Mouse (Mus musculus) hindbrain, embryonic 10.5 days (tissue): ENCODE results near the gene Ap3b1. TPM values are rescaled to one million over a fixed set of nuclear protein-coding genes. Genes with fewer than 3 reads are reported as not detected.
"Not testable (repeated sequence)": the region's sequence is repeated elsewhere in the genome, so short reads cannot be mapped to it uniquely, and the experiment has no call there.

ENCODE experiments used
- DNase-seq: peaks from one replicate; pipeline ENCODE4 v3.0.0-alpha.2; 2017; ENCODE audit warnings: low spot score
- H3K27ac ChIP-seq: fragments of 300-500 bp; sonication (generic); 2 replicates; pipeline ENCODE4 v1.5.1; 2016; ENCODE audit warnings: mild to moderate bottlenecking, moderate library complexity
- H3K27me3 ChIP-seq: fragments of 300-500 bp; sonication (generic); 2 replicates; pipeline ENCODE4 v1.6.1; 2016; ENCODE audit warnings: mild to moderate bottlenecking; ENCODE audit not compliant: poor library complexity, insufficient read depth, severe bottlenecking
- H3K36me3 ChIP-seq: fragments of 300-500 bp; sonication (generic); 2 replicates; pipeline ENCODE4 v1.6.1; 2016; ENCODE audit warnings: mild to moderate bottlenecking, moderate library complexity
- H3K4me1 ChIP-seq: fragments of 300-500 bp; sonication (generic); replicated peaks from 2 replicates; pipeline ENCODE4 v1.6.1; 2016; ENCODE audit warnings: mild to moderate bottlenecking
- H3K4me3 ChIP-seq: fragments of 300-500 bp; sonication (generic); 2 replicates; pipeline ENCODE4 v1.5.1; 2016; ENCODE audit warnings: mild to moderate bottlenecking, moderate library complexity
- H3K9me3 ChIP-seq: fragments of 300-500 bp; sonication (generic); 2 replicates; pipeline ENCODE4 v1.6.1; 2016; ENCODE audit warnings: mild to moderate bottlenecking, moderate library complexity
- WGBS: fragments of 180-500 bp; shearing (Covaris S2); methylation state at CpG from one replicate; pipeline ENCODE4 v1.1.7; 2016; 5-methylcytosine and 5-hydroxymethylcytosine counted together
- polyA plus RNA-seq: library from polyadenylated mRNA; unstranded; fragments of >200 nt; fragmentation: Nextera tagmentation; extraction: Ambion mirVana; gene quantifications from 2 replicates; pipeline ENCODE4 v1.2.1, GENCODE M21; 2016

The Ap3b1 gene
- polyA plus RNA-seq, 1 experiment from 2014 or later, result 32.7 TPM

- peaks cover 3% of the 10 kb centered on the region; the same call in 1 of the 2 replicates for H3K36me3 ChIP-seq
- H3K4me3 ChIP-seq, result peak overlapping the region; percentile 83
- H3K27me3 ChIP-seq, result no peaks in the 10 kb centered on the region
- peaks cover 25% of the 10 kb centered on the region for H3K4me1 ChIP-seq
- 2% methylated on average over 9 of the region's 9 CpGs for WGBS
- peak overlapping the region; percentile 94 for H3K27ac ChIP-seq
- no peak for DNase-seq
- H3K9me3 ChIP-seq, result no peaks in the 10 kb centered on the region
Measured at GRCm38 (mm10) chr13:94358101-94358400, 709 bp upstream of the Ap3b1 start.

GRCm38 (mm10) chr13:94359282-94359920 is 641 bp downstream of the Ap3b1 start:
- Histone ChIP-seq H3K27ac (peak overlapping the region; percentile 94), H3K4me1 (peaks cover 25% of the 10 kb centered on the region), H3K9me3 (no peaks in the 10 kb centered on the region), H3K27me3 (no peaks in the 10 kb centered on the region), H3K4me3 (peak overlapping the region; percentile 83), H3K36me3 (peaks cover 7% of the 10 kb centered on the region; the same call in 1 of the 2 replicates)
- no peak for DNase-seq
- 18% methylated on average over 25 of the region's 25 CpGs for WGBS

GRCm38 (mm10) chr13:94361013-94361580 is 2.3 kb downstream of the Ap3b1 start:
- H3K27me3 ChIP-seq, H3K27ac ChIP-seq, H3K9me3 ChIP-seq, H3K4me3 ChIP-seq, DNase-seq: not testable (repeated sequence)
- 94% methylated on average over 10 of the region's 10 CpGs for WGBS
- Histone ChIP-seq H3K36me3 (peaks cover 12% of the 10 kb centered on the region; the same call in 1 of the 2 replicates), H3K4me1 (peaks cover 25% of the 10 kb centered on the region)

GRCm38 (mm10) chr13:94364336-94364735 is 5.6 kb downstream of the Ap3b1 start:
- 89% methylated on average over 2 of the region's 2 CpGs for WGBS
- DNase-seq, result no peak
- H3K27ac ChIP-seq, result no peak overlapping the region
- no peaks in the 10 kb centered on the region for H3K9me3 ChIP-seq
- peaks cover 9% of the 10 kb centered on the region for H3K4me1 ChIP-seq
- H3K4me3 ChIP-seq, result no peak overlapping the region
- no peaks in the 10 kb centered on the region for H3K27me3 ChIP-seq
- H3K36me3 ChIP-seq, result peaks cover 12% of the 10 kb centered on the region; the same call in 1 of the 2 replicates

GRCm38 (mm10) chr13:94365108-94365907 is 6.5 kb downstream of the Ap3b1 start:
- 90% methylated on average over 13 of the region's 13 CpGs for WGBS
- no peaks in the 10 kb centered on the region for H3K4me1 ChIP-seq
- H3K27me3 ChIP-seq, result no peaks in the 10 kb centered on the region
- no peak for DNase-seq
- no peak overlapping the region for H3K4me3 ChIP-seq
- no peak overlapping the region for H3K27ac ChIP-seq
- H3K36me3 ChIP-seq, result peaks cover 12% of the 10 kb centered on the region; the same call in 1 of the 2 replicates
- H3K9me3 ChIP-seq, result no peaks in the 10 kb centered on the region

GRCm38 (mm10) chr13:94367869-94368268 is 9.1 kb downstream of the Ap3b1 start:
- Histone ChIP-seq H3K4me1 (no peaks in the 10 kb centered on the region), H3K36me3 (peaks cover 22% of the 10 kb centered on the region)
- WGBS, result 98% methylated on average over 2 of the region's 2 CpGs

GRCm38 (mm10) chr13:94370521-94370920 is 11.8 kb downstream of the Ap3b1 start:
- no peak for DNase-seq
- Histone ChIP-seq H3K4me1 (no peaks in the 10 kb centered on the region), H3K27ac (no peak overlapping the region), H3K27me3 (no peaks in the 10 kb centered on the region), H3K9me3 (no peaks in the 10 kb centered on the region), H3K36me3 (peaks cover 21% of the 10 kb centered on the region; the same call in 1 of the 2 replicates), H3K4me3 (no peak overlapping the region)
- WGBS, result 94% methylated on average over 10 of the region's 10 CpGs

More at GRCm38 (mm10) chr13:94367869-94368268, 9.1 kb downstream of the Ap3b1 start:
- Histone ChIP-seq H3K27me3 (no peaks in the 10 kb centered on the region), H3K9me3 (no peaks in the 10 kb centered on the region), H3K4me3 (no peak overlapping the region), H3K27ac (no peak overlapping the region)
- DNase-seq, result no peak

- no peaks in the 10 kb centered on the region for H3K27me3 ChIP-seq
- peak overlapping the region; percentile 50; the same call in 1 of the 2 replicates for H3K27ac ChIP-seq
- no peak for DNase-seq
- WGBS, result 81% methylated on average over 7 of the region's 7 CpGs
- H3K9me3 ChIP-seq, result no peaks in the 10 kb centered on the region
- H3K4me3 ChIP-seq, result no peak overlapping the region
- H3K36me3 ChIP-seq, result peaks cover 20% of the 10 kb centered on the region; the same call in 1 of the 2 replicates
- no peaks in the 10 kb centered on the region for H3K4me1 ChIP-seq
Measured at GRCm38 (mm10) chr13:94372066-94372465, 13.3 kb downstream of the Ap3b1 start.

GRCm38 (mm10) chr13:94374131-94374530 is 15.4 kb downstream of the Ap3b1 start:
- Histone ChIP-seq H3K27ac (no peak overlapping the region), H3K9me3 (no peaks in the 10 kb centered on the region), H3K36me3 (peaks cover 20% of the 10 kb centered on the region; the same call in 1 of the 2 replicates), H3K4me1 (peaks cover 5% of the 10 kb centered on the region), H3K4me3 (no peak overlapping the region), H3K27me3 (no peaks in the 10 kb centered on the region)
- DNase-seq, result no peak
- 90% methylated on average over 3 of the region's 3 CpGs for WGBS

GRCm38 (mm10) chr13:94375526-94376390 is 17.0 kb downstream of the Ap3b1 start:
- Histone ChIP-seq H3K27ac (no peak overlapping the region), H3K36me3 (peaks cover 17% of the 10 kb centered on the region; the same call in 1 of the 2 replicates), H3K27me3 (no peaks in the 10 kb centered on the region), H3K4me1 (peaks cover 5% of the 10 kb centered on the region), H3K4me3 (no peak overlapping the region), H3K9me3 (no peaks in the 10 kb centered on the region)
- WGBS, result 92% methylated on average over 7 of the region's 7 CpGs
- no peak for DNase-seq

- H3K27ac ChIP-seq, result no peak overlapping the region
- H3K4me1 ChIP-seq, result peaks cover 5% of the 10 kb centered on the region
- no peak for DNase-seq
- H3K27me3 ChIP-seq, result no peaks in the 10 kb centered on the region
- no peak overlapping the region for H3K4me3 ChIP-seq
- WGBS, result 88% methylated on average over 4 of the region's 4 CpGs
- H3K36me3 ChIP-seq, result peaks cover 8% of the 10 kb centered on the region; the same call in 1 of the 2 replicates
- no peaks in the 10 kb centered on the region for H3K9me3 ChIP-seq
Measured at GRCm38 (mm10) chr13:94379006-94379405, 20.2 kb downstream of the Ap3b1 start.

- no peak for DNase-seq
- H3K27ac ChIP-seq, result no peak overlapping the region
- no peaks in the 10 kb centered on the region for H3K36me3 ChIP-seq
- H3K4me1 ChIP-seq, result peaks cover 5% of the 10 kb centered on the region
- no peaks in the 10 kb centered on the region for H3K27me3 ChIP-seq
- no peak overlapping the region for H3K4me3 ChIP-seq
- 86% methylated on average over 4 of the region's 4 CpGs for WGBS
- no peaks in the 10 kb centered on the region for H3K9me3 ChIP-seq
Measured at GRCm38 (mm10) chr13:94381427-94381826, 22.7 kb downstream of the Ap3b1 start.
